Mouse (Mus musculus) brain, embryonic 18.5 days (tissue): Measurements from ENCODE around the gene Zfp605.
A peak's percentile ranks its signal among the peaks of the same experiment; 100 is the strongest.
"Not testable (repeated sequence)": the region's sequence is repeated elsewhere in the genome, so short reads cannot be mapped to it uniquely, and the experiment has no call there.

ENCODE experiments used
- DNase-seq: peaks from one replicate; pipeline ENCODE4 v3.0.0-alpha.2; 2012; ENCODE audit warnings: low read depth, low spot score

Zfp605 gene

GRCm38 (mm10) chr5:110107581-110108304, 2.1 kb upstream of the Zfp605 start, which contains the start of gene Gtpbp6:
Gtpbp6 (minus strand) TSS chr5:110108197.
- peak; percentile 94 for DNase-seq

- DNase-seq, result no peak
Observed at GRCm38 (mm10) chr5:110108305-110108628, 1.6 kb upstream of the Zfp605 start.

GRCm38 (mm10) chr5:110122380-110122779, 12.5 kb downstream of the Zfp605 start:
- not testable (repeated sequence) for DNase-seq

GRCm38 (mm10) chr5:110135293-110136086, 25.6 kb downstream of the Zfp605 start, which contains the start of gene Chfr:
Chfr (plus strand) TSS chr5:110135842.
- peak; percentile 97 for DNase-seq

- DNase-seq, result no peak
Observed at GRCm38 (mm10) chr5:110136087-110136464, 26.2 kb downstream of the Zfp605 start.

DNA sequence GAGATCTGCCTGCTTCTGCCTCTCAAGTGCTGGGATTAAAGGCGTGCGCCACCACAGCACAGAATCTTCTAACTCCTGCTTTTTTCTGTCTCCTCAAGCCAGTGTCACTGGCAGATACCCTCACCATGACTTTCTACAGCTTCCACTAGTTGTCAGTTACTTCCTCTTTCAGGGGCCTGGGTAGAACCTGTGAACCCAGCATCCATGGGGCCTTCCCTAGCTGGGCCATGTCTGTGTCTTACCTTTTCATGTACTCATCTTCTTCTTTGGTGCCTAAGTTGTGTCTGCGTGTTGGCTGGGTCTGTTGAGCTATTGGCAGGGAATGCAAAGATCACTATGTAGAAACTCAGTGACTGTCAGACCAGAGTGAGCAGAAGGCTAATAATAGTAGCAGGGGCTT, 27.9 kb downstream of the Zfp605 start:
- DNase-seq, result no peak

- DNase-seq, result no peak
Observed at GRCm38 (mm10) chr5:110139325-110139724, 29.4 kb downstream of the Zfp605 start.

- no peak for DNase-seq
Observed at GRCm38 (mm10) chr5:110140424-110140823, 30.5 kb downstream of the Zfp605 start.

DNA sequence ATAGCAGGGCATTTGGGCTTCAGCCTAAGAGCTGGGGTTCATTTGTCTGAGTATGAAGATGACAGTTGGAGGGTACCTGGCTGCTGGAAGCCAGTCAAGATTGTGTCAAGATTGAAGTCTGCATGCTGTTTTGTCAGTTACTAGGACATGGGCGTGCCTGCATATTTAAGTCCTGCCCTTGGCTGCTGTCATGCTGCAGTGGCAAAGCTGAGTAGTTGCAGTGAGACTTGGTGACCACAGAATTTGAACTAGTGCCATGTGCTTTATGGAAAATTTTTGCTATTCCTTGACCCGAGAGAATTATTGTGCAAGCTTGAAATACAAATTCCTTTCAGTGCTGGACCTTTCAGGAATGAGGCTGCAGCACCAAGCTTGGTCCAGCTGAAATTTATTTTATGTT, 32.4 kb downstream of the Zfp605 start:
- no peak for DNase-seq

DNA sequence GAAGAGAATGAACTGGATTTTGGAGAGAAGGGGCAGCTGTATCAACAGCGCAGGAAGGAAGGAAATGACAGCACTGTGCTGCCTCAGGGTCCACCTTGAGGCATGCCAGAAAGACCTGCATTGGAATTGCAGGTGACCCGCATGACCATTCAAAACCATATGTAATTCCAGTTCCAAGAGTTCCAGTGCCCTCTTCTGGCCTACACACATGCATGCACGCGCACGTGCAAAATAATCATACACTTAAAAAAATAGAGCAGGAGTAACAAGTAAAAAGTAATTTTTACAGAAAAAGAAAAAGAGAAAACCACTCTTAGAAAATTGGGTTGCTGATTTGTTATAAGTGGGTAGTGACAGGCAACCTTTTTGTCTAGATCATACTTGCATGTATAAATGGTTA, 33.1 kb downstream of the Zfp605 start:
- DNase-seq, result no peak

DNA sequence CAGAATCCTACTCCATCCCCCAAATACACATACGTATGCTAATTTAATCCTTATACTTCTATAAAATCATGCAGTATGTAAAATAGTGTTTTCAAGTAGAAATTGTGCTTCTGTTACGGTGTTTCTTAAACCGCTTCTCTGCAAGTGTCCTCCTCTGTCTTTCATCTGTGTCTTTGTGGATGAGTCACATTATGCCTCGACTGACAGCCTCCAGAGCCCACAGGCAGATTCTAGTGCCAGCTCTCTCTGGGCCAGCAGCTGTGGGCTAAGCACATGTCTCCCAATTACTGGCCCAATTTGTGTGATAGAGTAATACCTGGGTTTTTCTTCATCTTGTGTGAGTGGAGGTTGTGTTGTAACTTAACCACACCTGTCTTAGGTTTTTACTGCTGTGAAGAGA, 59.5 kb downstream of the Zfp605 start:
- no peak for DNase-seq

GRCm38 (mm10) chr5:110176362-110177020, 66.6 kb downstream of the Zfp605 start, which contains the start of gene Golga3:
Golga3 (plus strand) TSS chr5:110176701.
- peak; percentile 86 for DNase-seq

GRCm38 (mm10) chr5:110177021-110177420, 67.1 kb downstream of the Zfp605 start:
- DNase-seq, result no peak

GRCm38 (mm10) chr5:110178628-110179027, 68.7 kb downstream of the Zfp605 start:
- no peak for DNase-seq
